Mouse (Mus musculus): ENCODE results near the gene Pex6.
"Not testable (repeated sequence)": the region's sequence is repeated elsewhere in the genome, so short reads cannot be mapped to it uniquely, and the experiment has no call there.

Pex6 gene

GRCm38 (mm10) chr17:46728904-46729318 is 17.6 kb downstream of the Pex6 start, which contains the start of gene Gnmt:
TSS of gene Gnmt (minus strand) at chr17:46729168.
- CTCF ChIA-PET, result interaction anchor here (0.7 kb wide), 1 partner anchor 80 kb away, joined by 3 read pairs; no protein-coding TSS in a partner anchor

- CTCF ChIA-PET, result no interaction called here
These were observed 22.8 kb downstream of the Pex6 start for GRCm38 (mm10) chr17:46734055-46734454.

- CTCF ChIA-PET, result no interaction called here
These were observed 24.0 kb downstream of the Pex6 start for GRCm38 (mm10) chr17:46735287-46735686.

DNA sequence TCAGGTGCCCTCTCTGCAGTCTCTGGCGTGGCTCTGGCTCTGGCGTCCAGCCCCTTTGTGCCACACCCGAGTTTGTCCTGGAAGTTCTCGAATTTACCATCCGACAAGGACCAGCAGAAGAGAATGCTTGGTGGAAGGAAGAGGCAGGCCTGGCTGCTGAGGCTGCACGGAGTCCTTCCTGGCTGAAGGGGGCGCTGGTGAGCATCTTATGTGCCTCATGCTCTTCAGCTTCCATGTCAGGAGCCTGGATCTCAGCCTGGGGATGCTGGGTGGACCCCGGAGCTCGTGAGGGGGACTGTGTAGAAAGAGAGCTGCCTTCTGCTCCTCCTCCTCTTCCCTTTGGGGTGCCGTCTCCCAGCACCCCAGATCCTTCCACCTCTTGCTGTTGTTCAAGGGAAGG is 24.9 kb downstream of the Pex6 start:
- CTCF ChIA-PET, result no interaction called here

- CTCF ChIA-PET, result no interaction called here
These were observed 30.0 kb downstream of the Pex6 start for GRCm38 (mm10) chr17:46741305-46741704.

GRCm38 (mm10) chr17:46742986-46743385 is 31.7 kb downstream of the Pex6 start:
- CTCF ChIA-PET, result interaction anchor here (1.2 kb wide), 1 partner anchor 10 kb away, joined by 4 read pairs; no protein-coding TSS in a partner anchor

- CTCF ChIA-PET, result no interaction called here
These were observed 34.2 kb downstream of the Pex6 start for GRCm38 (mm10) chr17:46745506-46745905.

GRCm38 (mm10) chr17:46747234-46747633 is 36.0 kb downstream of the Pex6 start:
- CTCF ChIA-PET, result interaction anchor here (0.5 kb wide), 1 partner anchor 143 kb away, joined by 5 read pairs; the partner anchor contains the start of gene Tbcc

GRCm38 (mm10) chr17:46747806-46748205 is 36.5 kb downstream of the Pex6 start:
- CTCF ChIA-PET, result interaction anchor here (0.5 kb wide), 1 partner anchor 143 kb away, joined by 5 read pairs; the partner anchor contains the start of gene Tbcc

- CTCF ChIA-PET, result no interaction called here
These were observed 38.0 kb downstream of the Pex6 start for GRCm38 (mm10) chr17:46749282-46749681.

- CTCF ChIA-PET, result interaction anchor here (0.6 kb wide), 1 partner anchor 113 kb away, joined by 6 read pairs; no protein-coding TSS in a partner anchor
These were observed 39.3 kb downstream of the Pex6 start for GRCm38 (mm10) chr17:46750580-46750979.

- CTCF ChIA-PET, result interaction anchor here (0.6 to 0.9 kb wide), 2 partner anchors 31 to 114 kb away, joined by 3 to 6 read pairs; partner anchors contain the start of gene Rpl7l1
These were observed 40.0 kb downstream of the Pex6 start for GRCm38 (mm10) chr17:46751056-46751793.

DNA sequence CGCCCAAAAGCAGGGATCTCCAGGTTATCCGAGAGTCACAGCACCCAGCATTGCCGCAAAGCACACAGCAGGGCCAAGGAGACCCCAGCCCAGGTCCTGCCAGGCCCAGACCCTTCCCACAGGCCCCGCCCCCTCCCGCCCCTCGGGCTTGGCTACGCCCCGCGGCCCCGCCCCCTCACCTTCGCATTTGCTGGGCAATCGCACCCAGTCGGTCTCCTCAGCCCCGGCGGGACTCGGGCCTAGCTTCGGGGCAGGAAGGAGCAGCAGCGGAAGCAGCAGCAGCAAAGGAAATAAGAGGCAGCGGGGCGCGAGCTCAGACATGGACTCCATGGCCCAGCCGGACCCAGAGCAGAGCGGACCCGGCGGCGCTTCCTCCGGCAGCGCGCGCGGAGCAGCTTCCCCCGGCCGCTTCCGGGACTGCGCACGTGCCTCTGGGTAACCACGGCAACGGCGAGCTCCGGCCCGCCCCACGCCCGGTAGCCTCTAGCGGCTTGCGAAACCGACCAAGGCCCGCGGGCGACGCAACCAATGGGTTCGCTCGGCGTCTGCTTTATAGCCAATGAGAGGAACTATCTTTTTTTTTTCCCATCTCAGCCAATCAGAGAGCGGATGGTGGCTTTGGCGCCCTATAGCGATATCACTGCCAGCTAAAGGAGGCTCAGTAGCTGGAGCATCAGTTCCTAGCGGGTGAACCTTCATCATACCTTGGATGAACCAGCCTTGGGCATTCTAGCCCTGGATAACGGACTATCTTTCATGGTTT is 40.7 kb downstream of the Pex6 start, which contains the start of gene Cnpy3:
Gene Cnpy3 (minus strand): TSS at position 421 of the 763 bp plus-strand sequence.
- CTCF ChIA-PET, result interaction anchor here (0.6 to 0.9 kb wide), 3 partner anchors 30 to 118 kb away, joined by 3 to 14 read pairs (median 4); partner anchors contain the start of gene Rpl7l1

DNA sequence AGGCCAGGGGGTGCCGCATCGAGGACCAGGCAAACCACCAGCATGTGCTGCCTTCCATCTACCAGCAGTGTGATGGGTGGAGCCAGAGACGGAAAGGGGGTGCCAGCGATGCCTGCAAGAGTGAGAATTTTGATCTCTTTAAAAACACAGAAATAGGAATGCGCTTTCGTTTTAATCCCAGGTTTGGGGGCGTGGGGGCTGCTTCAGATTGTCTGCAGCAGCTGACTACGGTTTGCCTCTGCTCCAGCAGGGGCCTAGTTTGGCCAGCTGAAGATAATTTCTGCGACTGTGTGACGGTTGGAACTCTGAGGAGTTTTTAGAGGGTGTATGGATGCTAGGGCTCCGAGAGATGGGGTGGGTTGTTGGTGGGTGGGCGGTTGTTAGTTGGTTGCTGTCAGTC is 47.5 kb downstream of the Pex6 start:
- CTCF ChIA-PET, result no interaction called here

DNA sequence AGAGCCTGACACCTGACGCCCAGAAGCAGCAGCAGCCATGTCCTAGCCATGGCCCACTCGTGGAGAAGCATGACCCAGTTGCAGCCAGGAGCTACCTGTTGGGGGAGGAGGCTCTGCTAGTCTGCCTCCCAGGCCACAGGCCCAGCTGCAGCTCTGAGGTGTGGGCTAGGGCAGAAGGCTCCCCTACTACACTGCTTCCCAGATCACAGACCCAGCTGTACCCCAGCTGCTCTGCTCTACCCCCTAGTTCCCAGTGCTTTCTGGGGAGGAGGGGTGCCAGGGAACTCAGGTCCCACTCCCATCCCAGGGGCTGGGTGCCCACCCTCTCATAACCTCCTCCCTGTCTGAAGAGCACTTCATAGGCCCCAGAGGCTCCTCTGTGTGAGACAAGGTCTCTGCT is 52.3 kb downstream of the Pex6 start, which contains the start of gene Ptcra:
Gene Ptcra (minus strand): TSS at position 169 of the 400 bp plus-strand sequence.
- CTCF ChIA-PET, result no interaction called here

- CTCF ChIA-PET, result not testable (repeated sequence)
These were observed 53.7 kb downstream of the Pex6 start for GRCm38 (mm10) chr17:46764916-46765315.

- CTCF ChIA-PET, result no interaction called here
These were observed 56.6 kb downstream of the Pex6 start for GRCm38 (mm10) chr17:46767868-46768267.

DNA sequence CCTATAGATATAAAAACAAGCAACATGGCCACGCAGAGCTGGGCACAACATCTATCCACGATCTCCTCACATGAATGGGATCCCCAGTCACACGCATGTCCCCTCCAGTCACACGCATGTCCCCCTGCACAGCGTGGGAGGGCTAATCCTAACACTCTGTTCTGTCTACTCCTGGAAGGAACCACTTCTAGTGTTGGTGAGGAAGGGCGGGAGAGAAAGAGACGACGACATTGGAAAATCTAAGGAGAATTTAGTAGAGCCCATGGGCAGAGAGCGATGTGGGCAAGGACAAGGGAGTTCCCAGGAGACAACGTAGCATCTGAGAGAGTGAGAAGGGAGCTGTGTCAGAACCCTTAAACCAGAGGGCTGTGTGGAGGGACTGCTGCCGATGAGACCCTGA is 59.3 kb downstream of the Pex6 start:
- CTCF ChIA-PET, result no interaction called here

- CTCF ChIA-PET, result interaction anchor here (0.6 to 0.7 kb wide), 2 partner anchors 96 to 189 kb away, joined by 3 read pairs; no protein-coding TSS in a partner anchor
These were observed 59.8 kb downstream of the Pex6 start for GRCm38 (mm10) chr17:46771025-46771424.

- CTCF ChIA-PET, result interaction anchor here (0.6 to 0.7 kb wide), 2 partner anchors 96 to 190 kb away, joined by 3 read pairs; no protein-coding TSS in a partner anchor
These were observed 60.4 kb downstream of the Pex6 start for GRCm38 (mm10) chr17:46771616-46772015.

- CTCF ChIA-PET, result interaction anchor here (0.7 kb wide), 1 partner anchor 190 kb away, joined by 3 read pairs; no protein-coding TSS in a partner anchor
These were observed 60.8 kb downstream of the Pex6 start for GRCm38 (mm10) chr17:46772038-46772403.

All from spleen, embryonic (tissue).